Mouse (Mus musculus): Measurements from ENCODE around the gene As3mt. TPM values are rescaled to one million over a fixed set of nuclear protein-coding genes. Genes with fewer than 3 reads are reported as not detected.
"Not testable (repeated sequence)": the region's sequence is repeated elsewhere in the genome, so short reads cannot be mapped to it uniquely, and the experiment has no call there.

As3mt gene
- total RNA-seq, 2 experiments from 2014 or later = 89.3 to 93.6 TPM

DNA sequence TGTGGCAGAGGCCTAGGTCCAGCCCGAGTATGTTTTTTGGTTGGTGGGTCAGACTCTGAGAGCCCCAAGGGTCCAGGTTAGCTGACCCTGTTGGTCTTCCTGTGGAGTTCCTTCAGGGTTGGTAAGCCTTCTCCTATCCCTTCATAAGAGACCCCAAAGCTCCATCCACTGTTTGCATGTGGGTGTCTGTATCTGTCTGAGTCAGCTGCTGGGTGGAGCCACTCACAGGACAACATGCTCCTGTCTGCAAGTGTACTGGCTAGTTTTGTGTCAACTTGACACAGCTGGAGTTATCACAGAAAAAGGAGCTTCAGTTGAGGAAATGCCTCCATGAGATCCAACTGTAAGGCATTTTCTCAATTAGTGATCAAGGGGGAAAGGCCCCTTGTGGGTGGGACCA lies 71.9 kb downstream of the As3mt start:
- not testable (repeated sequence) for DNase-seq (ENCODE audit: low spot score)

DNA sequence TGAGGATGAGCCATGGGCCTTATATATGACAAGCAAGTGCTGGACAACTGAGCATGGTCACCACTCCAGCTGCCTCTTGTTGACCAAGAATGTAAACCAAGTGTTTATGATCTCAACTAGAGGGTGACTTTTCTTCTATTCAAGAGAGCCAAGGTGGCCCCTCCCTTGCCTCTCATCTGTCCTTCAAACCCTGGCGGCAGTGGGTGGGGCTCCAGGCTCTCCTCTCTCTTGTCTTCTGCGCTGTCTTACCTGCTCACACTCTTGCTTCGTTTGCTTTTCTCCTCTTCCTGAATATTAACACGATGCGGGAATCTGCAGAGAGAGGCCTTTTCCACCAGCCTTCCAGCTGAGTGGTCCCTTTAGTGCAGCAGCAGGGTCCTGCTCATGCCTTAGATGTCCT lies 76.8 kb downstream of the As3mt start:
- no peak for DNase-seq (ENCODE audit: low spot score)

DNA sequence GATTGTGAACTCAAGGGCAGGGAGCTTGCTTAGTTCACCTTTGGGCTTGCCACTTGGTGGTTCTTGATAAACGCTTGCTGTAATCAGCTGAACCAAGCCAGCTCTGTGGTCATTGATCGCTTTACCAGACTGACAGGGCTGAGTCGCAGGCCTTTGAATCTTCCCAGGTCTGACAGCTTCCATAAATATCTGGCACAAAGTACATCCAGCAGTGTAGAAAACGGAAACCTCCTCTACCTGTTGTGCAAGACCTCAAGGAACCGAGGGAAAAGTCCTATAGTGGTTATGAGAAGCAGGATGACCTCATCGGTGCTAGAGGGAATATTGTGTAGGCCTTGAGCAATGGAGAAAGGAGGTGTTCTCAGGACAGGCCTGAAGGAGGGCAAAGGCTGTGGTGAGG lies 77.2 kb downstream of the As3mt start:
- DNase-seq (ENCODE audit: low spot score) = no peak

DNA sequence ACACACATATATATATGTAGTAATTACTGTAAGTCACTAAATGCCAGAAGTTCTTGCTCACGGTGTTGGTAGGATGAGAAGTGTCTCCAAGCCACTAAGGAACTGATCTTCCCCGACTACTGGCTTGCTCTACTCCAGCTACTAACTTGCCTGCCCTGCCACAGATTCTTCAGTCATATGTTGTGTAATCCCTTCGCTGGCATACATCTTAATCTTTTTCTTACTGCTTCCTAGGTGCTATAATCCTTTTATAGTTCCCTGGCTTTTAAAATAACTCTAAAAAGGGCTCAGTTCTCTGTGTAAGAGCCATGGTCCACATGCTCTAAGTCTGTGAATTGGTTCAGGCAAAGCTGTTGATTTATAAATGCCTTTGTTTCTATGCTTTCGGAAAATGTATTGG lies 78.4 kb downstream of the As3mt start:
- DNase-seq (ENCODE audit: low spot score) = no peak

DNA sequence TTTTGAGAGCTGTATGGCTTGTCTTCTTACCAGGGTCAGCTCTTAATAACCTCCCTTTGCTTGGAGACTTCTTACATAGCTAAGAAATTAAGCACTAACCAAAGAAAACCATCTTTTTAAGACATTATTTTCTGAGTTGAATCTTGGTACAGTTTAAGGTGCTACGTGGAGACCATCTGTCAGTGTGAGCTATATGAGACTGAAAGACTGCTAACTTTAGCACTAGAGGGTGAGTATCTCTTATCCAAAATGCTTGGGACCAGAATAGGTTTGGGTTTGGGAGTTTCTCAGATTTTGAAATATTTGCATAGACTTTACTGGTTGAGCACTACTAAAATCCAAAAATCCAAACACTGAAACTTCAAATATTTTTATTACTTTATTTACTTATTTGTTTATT lies 82.5 kb downstream of the As3mt start:
- no peak for DNase-seq (ENCODE audit: low spot score)

Other genes starting within 250 kb of the As3mt start
- 10 to 100 TPM; 17.6 to 22.5 TPM for gene Trim8, start 205.8 kb upstream of the As3mt start, total RNA-seq (2021)
- 10 to 100 TPM; 79.9 to 86.2 TPM for gene Arl3, start 134.3 kb upstream of the As3mt start, total RNA-seq (2021)
- 1 to 10 TPM; 2.2 to 3.8 TPM for gene Sfxn2, start 134.1 kb upstream of the As3mt start, total RNA-seq (2021)
- 100 to 1,000 TPM in 1 of 2 experiments, 10 to 100 TPM in 1; 66.2 to 116 TPM for gene Wbp1l, start 108.4 kb upstream of the As3mt start, total RNA-seq (2021)
- not detected for gene Cyp17a1, start 34.3 kb upstream of the As3mt start, total RNA-seq (2021)
- gene Borcs7, start 17.6 kb upstream of the As3mt start, total RNA-seq (2021) = 10 to 100 TPM; 12.3 to 12.6 TPM
- gene Cnnm2, start 54.1 kb downstream of the As3mt start, total RNA-seq (2021) = 1 to 10 TPM; 3.2 TPM